In the genomic region with DNA sequence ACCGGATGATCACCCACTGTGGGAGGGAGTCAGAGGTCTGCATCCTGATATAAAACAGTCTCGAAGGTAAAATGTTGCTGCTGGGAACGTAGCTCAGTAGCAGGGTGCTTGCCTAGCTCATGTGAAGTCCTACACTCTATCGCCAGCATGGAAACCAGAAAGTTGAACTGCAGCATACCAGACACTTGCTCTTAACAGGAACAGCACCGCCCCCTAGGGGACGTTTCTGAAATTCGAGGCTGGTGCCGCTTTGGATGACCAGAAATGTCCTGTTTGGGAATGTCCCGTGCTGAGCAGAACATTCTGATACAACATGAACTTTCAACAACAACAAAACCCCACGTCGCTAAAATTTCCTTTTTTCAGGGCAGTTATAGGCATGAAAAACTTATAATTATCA, we compare ENCODE assay signal across 1 mouse cellular context.
TF ChIP-seq lines count a peak whose summit lies in the region.

No protein-coding gene starts in this region.

TF ChIP-seq in MEL, 35 proteins besides CTCF, POLR2A, EP300 and RAD21 (continued from another document):
- TF ChIP-seq MYC (IDR thresholded peaks at IDR 0.05; ENCODE audit: low read depth, low read length) (peak; percentile 88), CHD2 (IDR thresholded peaks at IDR 0.05; ENCODE audit: low read length) (no peak), TBP (IDR thresholded peaks at IDR 0.05; ENCODE audit: low read depth, low read length) (0 out of 2 replicates have a peak, but pooled peaks have one; percentile 35)
